Mouse (Mus musculus): ENCODE measurements around the gene Bag6.

The Bag6 gene

GRCm38 (mm10) chr17:35166352-35167035, 31.5 kb downstream of the Bag6 start:
- in situ Hi-C loops (cut with MboI) = loop anchor here (5.0 kb wide), 1 partner anchor 66 kb away; the partner anchor contains the start of gene Atp6v1g2

GRCm38 (mm10) chr17:35167794-35168193, 32.8 kb downstream of the Bag6 start:
- in situ Hi-C loops (cut with MboI) = loop anchor here (5.0 kb wide), 1 partner anchor 65 kb away; the partner anchor contains the start of gene Atp6v1g2

- in situ Hi-C loops (cut with MboI) = loop anchor here (5.0 kb wide), 1 partner anchor 64 kb away; the partner anchor contains the start of gene Atp6v1g2
These were observed 33.7 kb downstream of the Bag6 start for GRCm38 (mm10) chr17:35168541-35169207.

GRCm38 (mm10) chr17:35172445-35173234, 37.7 kb downstream of the Bag6 start:
- in situ Hi-C loops (cut with MboI) = no loop called here

GRCm38 (mm10) chr17:35173329-35173728, 38.4 kb downstream of the Bag6 start:
- in situ Hi-C loops (cut with MboI) = no loop called here

GRCm38 (mm10) chr17:35174201-35174977, 39.4 kb downstream of the Bag6 start:
- in situ Hi-C loops (cut with MboI) = no loop called here

GRCm38 (mm10) chr17:35175382-35175781, 40.4 kb downstream of the Bag6 start:
- in situ Hi-C loops (cut with MboI) = no loop called here

GRCm38 (mm10) chr17:35175968-35176367, 41.0 kb downstream of the Bag6 start, which contains the start of gene Aif1:
Gene Aif1, minus strand, starts transcription at chr17:35176068.
- in situ Hi-C loops (cut with MboI) = no loop called here

GRCm38 (mm10) chr17:35178528-35178927, 43.5 kb downstream of the Bag6 start:
- in situ Hi-C loops (cut with MboI) = no loop called here

- in situ Hi-C loops (cut with MboI) = no loop called here
These were observed 45.1 kb downstream of the Bag6 start for GRCm38 (mm10) chr17:35180093-35180492.

- in situ Hi-C loops (cut with MboI) = no loop called here
These were observed 50.9 kb downstream of the Bag6 start for GRCm38 (mm10) chr17:35185639-35186611.

- in situ Hi-C loops (cut with MboI) = no loop called here
These were observed 51.7 kb downstream of the Bag6 start for GRCm38 (mm10) chr17:35186681-35187080.

- in situ Hi-C loops (cut with MboI) = no loop called here
These were observed 52.4 kb downstream of the Bag6 start for GRCm38 (mm10) chr17:35187345-35187744.

GRCm38 (mm10) chr17:35187959-35188610, 53.1 kb downstream of the Bag6 start, which contains the start of gene Lst1:
Gene Lst1, minus strand, starts transcription at chr17:35188439.
- in situ Hi-C loops (cut with MboI) = no loop called here

- in situ Hi-C loops (cut with MboI) = no loop called here
These were observed 54.2 kb downstream of the Bag6 start for GRCm38 (mm10) chr17:35189186-35189585.

GRCm38 (mm10) chr17:35190096-35190495, 55.1 kb downstream of the Bag6 start:
- in situ Hi-C loops (cut with MboI) = no loop called here

GRCm38 (mm10) chr17:35191723-35192122, 56.7 kb downstream of the Bag6 start:
- in situ Hi-C loops (cut with MboI) = no loop called here

- in situ Hi-C loops (cut with MboI) = no loop called here
These were observed 57.9 kb downstream of the Bag6 start for GRCm38 (mm10) chr17:35192924-35193323.
